Mouse (Mus musculus) spleen, adult 2 months (tissue): ENCODE data around the gene Ntn1.

Experiments used
- CTCF ChIP-seq: fragments of 200-500 bp; IDR thresholded peaks from 2 replicates; pipeline ENCODE4 v1.5.1; 2011; ENCODE audit warnings: mild to moderate bottlenecking, inconsistent platforms; ENCODE audit not compliant: insufficient read depth, insufficient read length, insufficient replicate concordance; ENCODE audit errors: extremely low read depth
- POLR2A ChIP-seq: fragments of 200-500 bp; IDR thresholded peaks from 2 replicates; pipeline ENCODE4 v1.6.1; 2011; ENCODE audit warnings: low read depth, low read length, inconsistent platforms

- TF ChIP-seq POLR2A (no peak), CTCF (no peak)
Measured at GRCm38 (mm10) chr11:68399548-68400020, 1.0 kb downstream of the Ntn1 start.
